Mouse (Mus musculus): ENCODE data around the gene Dnmbp.

GRCm38 (mm10) chr19:43857347-43857746 is 82.6 kb downstream of the Dnmbp start:
- TF ChIP-seq CTCF (IDR thresholded peaks at IDR 0.05; ENCODE audit: low read depth): peak; percentile 71
- TF ChIP-seq EP300 (optimal IDR thresholded peaks at IDR 0.05): no peak
